Mouse (Mus musculus): ENCODE measurements around the gene Ciao2a. TPM values are rescaled to one million over a fixed set of nuclear protein-coding genes. Genes with fewer than 3 reads are reported as not detected.

Ciao2a gene
- polyA plus RNA-seq, 1 experiment from 2014 or later = 158 TPM

GRCm38 (mm10) chr9:66114341-66114740, 12.1 kb upstream of the Ciao2a start:
- no peak overlapping the region for H3K27ac ChIP-seq (ENCODE audit: low read length)
- H3K4me3 ChIP-seq (replicated peaks; ENCODE audit: low read length) = no peak overlapping the region
- H3K4me1 ChIP-seq (ENCODE audit: control insufficient read depth, insufficient read depth, low read length) = peaks cover 4% of the 10 kb centered on the region; the same call in 1 of the 2 replicates
- no peaks in the 10 kb centered on the region for H3K36me3 ChIP-seq (ENCODE audit: control insufficient read depth, insufficient read depth, low read length)
- H3K27me3 ChIP-seq (ENCODE audit: control insufficient read depth, insufficient read depth, low read length) = no peaks in the 10 kb centered on the region
- 87% methylated on average over 3 of the region's 3 CpGs for WGBS
- H3K9me3 ChIP-seq (replicated peaks; ENCODE audit: control insufficient read depth, low read length) = no peaks in the 10 kb centered on the region
- H3K4me2 ChIP-seq (ENCODE audit: low read depth, low read length) = no peak overlapping the region
- ATAC-seq (ENCODE audit: insufficient read depth, low FRiP score) = no peak
- no peak overlapping the region for H3K9ac ChIP-seq (ENCODE audit: low read length)

GRCm38 (mm10) chr9:66116890-66117289, 9.5 kb upstream of the Ciao2a start:
- WGBS = 59% methylated on average over 8 of the region's 8 CpGs
- no peaks in the 10 kb centered on the region for H3K27me3 ChIP-seq (ENCODE audit: control insufficient read depth, insufficient read depth, low read length)
- peak overlapping the region; percentile 52; the same call in 1 of the 2 replicates for H3K27ac ChIP-seq (ENCODE audit: low read length)
- no peak overlapping the region for H3K4me2 ChIP-seq (ENCODE audit: low read depth, low read length)
- H3K4me1 ChIP-seq (ENCODE audit: control insufficient read depth, insufficient read depth, low read length) = peaks cover 4% of the 10 kb centered on the region; the same call in 1 of the 2 replicates
- H3K9me3 ChIP-seq (replicated peaks; ENCODE audit: control insufficient read depth, low read length) = no peaks in the 10 kb centered on the region
- no peaks in the 10 kb centered on the region for H3K36me3 ChIP-seq (ENCODE audit: control insufficient read depth, insufficient read depth, low read length)
- no peak overlapping the region for H3K4me3 ChIP-seq (replicated peaks; ENCODE audit: low read length)
- ATAC-seq (ENCODE audit: insufficient read depth, low FRiP score) = no peak
- H3K9ac ChIP-seq (ENCODE audit: low read length) = no peak overlapping the region

- 93% methylated on average over 2 of the region's 2 CpGs for WGBS
- Histone ChIP-seq H3K9ac (ENCODE audit: low read length) (no peak overlapping the region), H3K36me3 (ENCODE audit: control insufficient read depth, insufficient read depth, low read length) (no peaks in the 10 kb centered on the region; the same call in 1 of the 2 replicates), H3K27ac (ENCODE audit: low read length) (no peak overlapping the region), H3K4me1 (ENCODE audit: control insufficient read depth, insufficient read depth, low read length) (peaks cover 15% of the 10 kb centered on the region), H3K27me3 (ENCODE audit: control insufficient read depth, insufficient read depth, low read length) (no peaks in the 10 kb centered on the region), H3K4me3 (replicated peaks; ENCODE audit: low read length) (no peak overlapping the region), H3K4me2 (ENCODE audit: low read depth, low read length) (no peak overlapping the region), H3K9me3 (replicated peaks; ENCODE audit: control insufficient read depth, low read length) (no peaks in the 10 kb centered on the region)
- no peak for ATAC-seq (ENCODE audit: insufficient read depth, low FRiP score)
Observed at GRCm38 (mm10) chr9:66119498-66119897, 6.9 kb upstream of the Ciao2a start.

- no peaks in the 10 kb centered on the region; the same call in 1 of the 2 replicates for H3K36me3 ChIP-seq (ENCODE audit: control insufficient read depth, insufficient read depth, low read length)
- no peak overlapping the region for H3K4me3 ChIP-seq (replicated peaks; ENCODE audit: low read length)
- H3K9me3 ChIP-seq (replicated peaks; ENCODE audit: control insufficient read depth, low read length) = no peaks in the 10 kb centered on the region
- peaks cover 17% of the 10 kb centered on the region for H3K4me1 ChIP-seq (ENCODE audit: control insufficient read depth, insufficient read depth, low read length)
- H3K9ac ChIP-seq (ENCODE audit: low read length) = no peak overlapping the region
- H3K27ac ChIP-seq (ENCODE audit: low read length) = no peak overlapping the region
- ATAC-seq (ENCODE audit: insufficient read depth, low FRiP score) = no peak
- WGBS = 84% methylated on average over 4 of the region's 4 CpGs
- no peaks in the 10 kb centered on the region for H3K27me3 ChIP-seq (ENCODE audit: control insufficient read depth, insufficient read depth, low read length)
- H3K4me2 ChIP-seq (ENCODE audit: low read depth, low read length) = no peak overlapping the region
Observed at GRCm38 (mm10) chr9:66120106-66120505, 6.3 kb upstream of the Ciao2a start.

GRCm38 (mm10) chr9:66120945-66121344, 5.5 kb upstream of the Ciao2a start:
- no peaks in the 10 kb centered on the region for H3K27me3 ChIP-seq (ENCODE audit: control insufficient read depth, insufficient read depth, low read length)
- no peak for ATAC-seq (ENCODE audit: insufficient read depth, low FRiP score)
- WGBS = 73% methylated on average over 3 of the region's 3 CpGs
- H3K4me1 ChIP-seq (ENCODE audit: control insufficient read depth, insufficient read depth, low read length) = peaks cover 25% of the 10 kb centered on the region
- H3K4me3 ChIP-seq (replicated peaks; ENCODE audit: low read length) = no peak overlapping the region
- H3K9me3 ChIP-seq (replicated peaks; ENCODE audit: control insufficient read depth, low read length) = no peaks in the 10 kb centered on the region
- no peak overlapping the region for H3K4me2 ChIP-seq (ENCODE audit: low read depth, low read length)
- no peak overlapping the region for H3K27ac ChIP-seq (ENCODE audit: low read length)
- H3K36me3 ChIP-seq (ENCODE audit: control insufficient read depth, insufficient read depth, low read length) = no peaks in the 10 kb centered on the region; the same call in 1 of the 2 replicates
- no peak overlapping the region for H3K9ac ChIP-seq (ENCODE audit: low read length)

GRCm38 (mm10) chr9:66121421-66121820, 5.0 kb upstream of the Ciao2a start:
- no peak overlapping the region for H3K27ac ChIP-seq (ENCODE audit: low read length)
- H3K9me3 ChIP-seq (replicated peaks; ENCODE audit: control insufficient read depth, low read length) = no peaks in the 10 kb centered on the region
- H3K4me3 ChIP-seq (replicated peaks; ENCODE audit: low read length) = no peak overlapping the region
- H3K4me2 ChIP-seq (ENCODE audit: low read depth, low read length) = no peak overlapping the region
- peaks cover 25% of the 10 kb centered on the region for H3K4me1 ChIP-seq (ENCODE audit: control insufficient read depth, insufficient read depth, low read length)
- no peak overlapping the region for H3K9ac ChIP-seq (ENCODE audit: low read length)
- no peaks in the 10 kb centered on the region; the same call in 1 of the 2 replicates for H3K36me3 ChIP-seq (ENCODE audit: control insufficient read depth, insufficient read depth, low read length)
- H3K27me3 ChIP-seq (ENCODE audit: control insufficient read depth, insufficient read depth, low read length) = no peaks in the 10 kb centered on the region
- no peak for ATAC-seq (ENCODE audit: insufficient read depth, low FRiP score)

GRCm38 (mm10) chr9:66123648-66124047, 2.8 kb upstream of the Ciao2a start:
- Histone ChIP-seq H3K27ac (ENCODE audit: low read length) (0 out of 2 replicates have a peak overlapping the region, but pooled peaks have one; percentile 85), H3K9me3 (replicated peaks; ENCODE audit: control insufficient read depth, low read length) (no peaks in the 10 kb centered on the region), H3K36me3 (ENCODE audit: control insufficient read depth, insufficient read depth, low read length) (no peaks in the 10 kb centered on the region; the same call in 1 of the 2 replicates), H3K9ac (ENCODE audit: low read length) (peak overlapping the region; percentile 90), H3K27me3 (ENCODE audit: control insufficient read depth, insufficient read depth, low read length) (no peaks in the 10 kb centered on the region), H3K4me3 (replicated peaks; ENCODE audit: low read length) (peak overlapping the region; percentile 71), H3K4me1 (ENCODE audit: control insufficient read depth, insufficient read depth, low read length) (peaks cover 21% of the 10 kb centered on the region), H3K4me2 (ENCODE audit: low read depth, low read length) (peak overlapping the region; percentile 76)
- WGBS = 5% methylated on average over 5 of the region's 5 CpGs
- no peak for ATAC-seq (ENCODE audit: insufficient read depth, low FRiP score)

- H3K9me3 ChIP-seq (replicated peaks; ENCODE audit: control insufficient read depth, low read length) = no peaks in the 10 kb centered on the region
- H3K4me2 ChIP-seq (ENCODE audit: low read depth, low read length) = peak overlapping the region; percentile 76
- peak overlapping the region; percentile 90 for H3K9ac ChIP-seq (ENCODE audit: low read length)
- under 1% methylated on average over 12 of the region's 12 CpGs for WGBS
- H3K36me3 ChIP-seq (ENCODE audit: control insufficient read depth, insufficient read depth, low read length) = no peaks in the 10 kb centered on the region; the same call in 1 of the 2 replicates
- no peaks in the 10 kb centered on the region for H3K27me3 ChIP-seq (ENCODE audit: control insufficient read depth, insufficient read depth, low read length)
- H3K4me1 ChIP-seq (ENCODE audit: control insufficient read depth, insufficient read depth, low read length) = peaks cover 21% of the 10 kb centered on the region
- no peak for ATAC-seq (ENCODE audit: insufficient read depth, low FRiP score)
- peak overlapping the region; percentile 71 for H3K4me3 ChIP-seq (replicated peaks; ENCODE audit: low read length)
- peak overlapping the region; percentile 85 for H3K27ac ChIP-seq (ENCODE audit: low read length)
Observed at GRCm38 (mm10) chr9:66124111-66124531, 2.3 kb upstream of the Ciao2a start.

GRCm38 (mm10) chr9:66124681-66125542, 1.5 kb upstream of the Ciao2a start:
- no peaks in the 10 kb centered on the region; the same call in 1 of the 2 replicates for H3K36me3 ChIP-seq (ENCODE audit: control insufficient read depth, insufficient read depth, low read length)
- H3K27me3 ChIP-seq (ENCODE audit: control insufficient read depth, insufficient read depth, low read length) = no peaks in the 10 kb centered on the region
- peak; percentile 99 for ATAC-seq (ENCODE audit: insufficient read depth, low FRiP score)
- peak overlapping the region; percentile 85 for H3K27ac ChIP-seq (ENCODE audit: low read length)
- H3K9ac ChIP-seq (ENCODE audit: low read length) = peak overlapping the region; percentile 90
- H3K4me3 ChIP-seq (replicated peaks; ENCODE audit: low read length) = peak overlapping the region; percentile 71
- 14% methylated on average over 33 of the region's 33 CpGs for WGBS
- peak overlapping the region; percentile 76 for H3K4me2 ChIP-seq (ENCODE audit: low read depth, low read length)
- no peaks in the 10 kb centered on the region for H3K9me3 ChIP-seq (replicated peaks; ENCODE audit: control insufficient read depth, low read length)
- H3K4me1 ChIP-seq (ENCODE audit: control insufficient read depth, insufficient read depth, low read length) = peaks cover 21% of the 10 kb centered on the region
